Comparison of ENCODE assay signal across 8 mouse cellular contexts in the genomic region with DNA sequence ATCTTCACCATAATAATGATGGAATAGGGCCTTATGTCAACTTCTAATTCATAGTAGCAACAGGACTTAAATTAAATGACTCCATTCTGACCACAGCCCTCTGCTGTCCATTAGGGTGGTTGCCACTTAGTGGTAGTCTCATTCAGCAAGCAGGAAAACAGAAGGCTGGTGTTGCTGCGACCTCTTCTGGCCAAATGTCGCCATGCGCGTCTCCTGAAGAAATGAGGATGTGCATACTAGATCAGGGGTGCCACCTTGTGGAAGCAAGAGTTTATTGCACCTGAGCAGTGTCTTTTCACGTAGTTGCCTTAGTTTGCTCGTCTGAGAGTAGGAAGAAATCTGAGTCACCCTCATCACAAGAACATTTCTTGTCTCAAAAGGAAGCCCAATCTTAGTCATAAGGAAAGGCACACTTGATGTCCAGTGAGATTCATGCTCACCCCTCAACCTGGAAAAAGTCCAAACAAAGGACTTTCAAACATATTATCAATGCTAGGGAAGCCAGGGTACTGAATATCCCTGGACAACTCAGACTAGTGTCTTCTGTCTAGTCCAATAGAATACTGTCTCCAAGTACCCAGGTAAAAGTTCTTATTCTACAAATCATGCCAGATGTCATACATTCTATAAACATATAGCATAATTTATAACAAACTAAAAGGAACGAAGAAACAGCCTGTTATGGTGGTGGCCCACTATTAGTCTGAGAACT.
A peak's percentile ranks its signal among the peaks of the same experiment; 100 is the strongest.
DNase-seq lines count a peak whose midpoint lies in the region; ATAC-seq and TF ChIP-seq lines count a peak whose summit lies in the region.

No protein-coding gene starts in this region.

- ATAC-seq in common myeloid progenitor, adult 5-6 weeks (replicated peaks; ENCODE audit: low read depth, poor library complexity, severe bottlenecking) = peak; percentile 100
- ATAC-seq in megakaryocyte progenitor cell, adult 5-6 weeks (replicated peaks; ENCODE audit: poor library complexity) = peak; percentile 100

- peak; percentile 95 for DNase-seq in ZHBTc4 (ENCODE audit: low read depth, low spot score)
- DNase-seq in gastrocnemius, postnatal 10 days = peak; percentile 85
- DNase-seq in hindlimb bud, embryonic 11.5 days (ENCODE audit: extremely low spot score, low read depth, low spot score) = peak; percentile 96
- peak; percentile 88 to 95 for DNase-seq in left cerebral cortex, adult 2 months (ENCODE audit: extremely low spot score in 1 of 2, low spot score in 2 of 2)
- DNase-seq in right cerebral cortex, postnatal 14 days = peak; percentile 91
- DNase-seq in urinary bladder, postnatal 25 days (ENCODE audit: low spot score) = peak; percentile 87

- H3K4me3 ChIP-seq in left cerebral cortex, adult 2 months = no peak overlapping the region

- intact Hi-C loops in left cerebral cortex, adult 2 months (cut with DNase I) = loop anchor here (1.0 kb wide), 1 partner anchor 105 kb away; no protein-coding TSS in a partner anchor

- TF ChIP-seq CTCF in left cerebral cortex, adult 2 months (IDR thresholded peaks at IDR 0.05) = no peak; the same call in none of the 2 replicates

- no peak overlapping the region for H3K27ac ChIP-seq in left cerebral cortex, adult 2 months
